Mouse (Mus musculus): ENCODE measurements around the gene Gm17067.
"Not testable (repeated sequence)": the region's sequence is repeated elsewhere in the genome, so short reads cannot be mapped to it uniquely, and the experiment has no call there.

Gm17067 gene

GRCm38 (mm10) chr7:42726917-42727316 is at the start of gene Gm17067:
TSS of gene Gm17067 (minus strand) at chr7:42727017.
- not testable (repeated sequence) for DNase-seq

GRCm38 (mm10) chr7:42749836-42750235 is 23.0 kb upstream of the Gm17067 start:
- no peak for DNase-seq

GRCm38 (mm10) chr7:42738536-42739210 is 11.9 kb upstream of the Gm17067 start:
- DNase-seq: no peak

GRCm38 (mm10) chr7:42693251-42693650 is 33.6 kb downstream of the Gm17067 start:
- not testable (repeated sequence) for DNase-seq

GRCm38 (mm10) chr7:42692362-42693158 is 34.3 kb downstream of the Gm17067 start, which contains the start of gene Zfp975:
TSS of gene Zfp975 (minus strand) at chr7:42692742.
- peak; percentile 91 for DNase-seq

- DNase-seq: not testable (repeated sequence)
Observed at GRCm38 (mm10) chr7:42680081-42680480, 46.7 kb downstream of the Gm17067 start.

GRCm38 (mm10) chr7:42679646-42680045 is 47.2 kb downstream of the Gm17067 start:
- DNase-seq: not testable (repeated sequence)

- DNase-seq: not testable (repeated sequence)
Observed at GRCm38 (mm10) chr7:42660140-42660539, 66.7 kb downstream of the Gm17067 start.

Measured in right cerebral cortex, adult 18-20 months (tissue).